ENCODE assay signal across 8 mouse cellular contexts in the genomic region with DNA sequence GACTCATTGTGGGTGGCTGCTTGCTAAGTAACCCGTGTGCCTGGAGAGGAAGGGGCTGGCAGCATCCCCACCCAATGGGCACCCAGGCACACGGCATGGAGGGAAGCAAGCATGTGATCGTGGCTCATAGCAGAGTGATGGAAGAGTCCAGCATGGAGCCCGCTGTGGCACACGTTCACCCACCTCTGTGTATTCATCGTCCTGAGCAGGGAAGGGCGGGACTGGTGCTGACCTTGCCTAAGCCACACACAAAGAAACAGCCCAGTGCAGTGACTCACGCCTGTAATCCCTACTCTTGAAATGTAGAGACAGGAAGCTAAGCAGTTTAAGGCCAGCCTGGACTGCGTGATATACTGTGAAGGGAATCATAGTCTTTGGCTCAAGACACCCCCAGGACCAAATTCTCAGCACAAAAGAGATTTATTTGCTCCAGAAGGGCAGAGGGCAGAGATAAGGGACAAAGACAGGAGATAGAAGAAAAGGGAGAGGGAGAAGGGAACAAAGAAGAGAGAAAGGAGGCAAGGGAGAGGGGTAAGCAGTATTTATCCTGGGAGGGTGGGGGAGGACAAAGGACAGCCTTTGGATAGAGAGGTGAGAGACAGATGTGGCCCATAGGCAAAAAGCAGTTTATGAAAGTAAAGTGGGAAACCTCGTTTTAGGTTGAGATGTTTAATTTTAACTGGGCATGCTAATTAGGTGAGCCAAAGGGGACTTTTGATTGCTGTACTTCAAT.
DNase-seq lines count a peak whose midpoint lies in the region; ATAC-seq and TF ChIP-seq lines count a peak whose summit lies in the region.
"Had no signal": no experiment of that assay in that cellular context is flagged by ENCODE, and none has a peak within 500 bp of the region (broad histone marks: within the 10 kb centered on the region; RNA-seq: fewer than 3 reads in every experiment).

No protein-coding gene starts in this region.

- H3K4me3 ChIP-seq in neural tube, embryonic 11.5 days (ENCODE audit: low read depth, low read length): no peak overlapping the region
- no peak overlapping the region for H3K4me3 ChIP-seq in intestine, embryonic 14.5 days (ENCODE audit: low read depth, low read length)
- H3K4me3 ChIP-seq in myocyte: peak overlapping the region; percentile 1
- no peak overlapping the region for H3K4me3 ChIP-seq in thymus, adult 2 months (ENCODE audit: control insufficient read depth, insufficient read depth, low read length)
- H3K4me3 ChIP-seq: embryonic facial prominence, embryonic 15.5 days had no signal

- 38% methylated on average over 10 of the region's 10 CpGs for WGBS in neural tube, embryonic 11.5 days
- 35% methylated on average over 10 of the region's 10 CpGs for WGBS in intestine, embryonic 14.5 days
- WGBS in thymus, adult 2 months: 26% methylated on average over 10 of the region's 10 CpGs

- peak; percentile 61 for TF ChIP-seq POLR2A in myocyte (IDR thresholded peaks at IDR 0.05; ENCODE audit: insufficient read length, low read depth)
- TF ChIP-seq POLR2A in thymus, adult 2 months (IDR thresholded peaks at IDR 0.05; ENCODE audit: control insufficient read depth, extremely low read depth, insufficient read depth, low read length, poor library complexity): no peak

- H3K27me3 ChIP-seq in neural tube, embryonic 11.5 days (ENCODE audit: control insufficient read depth, insufficient read depth, low read length): no peaks in the 10 kb centered on the region
- no peaks in the 10 kb centered on the region for H3K27me3 ChIP-seq in intestine, embryonic 14.5 days (replicated peaks; ENCODE audit: control insufficient read depth, insufficient read depth, low read length)
- H3K27me3 ChIP-seq in myocyte (ENCODE audit: control insufficient read depth, insufficient read depth, insufficient read length): no peaks in the 10 kb centered on the region
- H3K27me3 ChIP-seq in thymus, adult 2 months (ENCODE audit: control insufficient read depth, insufficient read depth, low read length): no peaks in the 10 kb centered on the region
- H3K27me3 ChIP-seq: embryonic facial prominence, embryonic 15.5 days had no signal

- H3K36me3 ChIP-seq in neural tube, embryonic 11.5 days (ENCODE audit: control insufficient read depth, insufficient read depth, low read length): no peaks in the 10 kb centered on the region
- H3K36me3 ChIP-seq in intestine, embryonic 14.5 days (ENCODE audit: control insufficient read depth, insufficient read depth, low read length): no peaks in the 10 kb centered on the region
- peaks cover 4% of the 10 kb centered on the region for H3K36me3 ChIP-seq in myocyte (ENCODE audit: control insufficient read depth, insufficient read depth)
- H3K36me3 ChIP-seq in thymus, adult 2 months (ENCODE audit: control insufficient read depth, insufficient read depth, low read length): no peaks in the 10 kb centered on the region
- H3K36me3 ChIP-seq: embryonic facial prominence, embryonic 15.5 days had no signal

- peak overlapping the region; percentile 5; the same call in 1 of the 2 replicates for H3K9ac ChIP-seq in neural tube, embryonic 11.5 days (ENCODE audit: low read length)
- H3K9ac ChIP-seq in intestine, embryonic 14.5 days (ENCODE audit: low read length): no peak overlapping the region
- H3K9ac ChIP-seq: embryonic facial prominence, embryonic 15.5 days had no signal

- H3K4me2 ChIP-seq in neural tube, embryonic 11.5 days (ENCODE audit: low read depth): no peak overlapping the region
- no peak overlapping the region for H3K4me2 ChIP-seq in intestine, embryonic 14.5 days (ENCODE audit: low read length)
- H3K4me2 ChIP-seq in myocyte (ENCODE audit: low read depth): peak overlapping the region; percentile 89
- H3K4me2 ChIP-seq: embryonic facial prominence, embryonic 15.5 days had no signal

- H3K79me2 ChIP-seq in myocyte (ENCODE audit: control insufficient read depth, insufficient read depth): peaks cover 51% of the 10 kb centered on the region

- no peak overlapping the region for H3ac ChIP-seq in myocyte (ENCODE audit: control insufficient read depth, insufficient read length)

- no peak for TF ChIP-seq CTCF in thymus, adult 2 months (IDR thresholded peaks at IDR 0.05; ENCODE audit: borderline replicate concordance, control insufficient read depth, extremely low read depth, insufficient read depth, low read length, poor library complexity)

- H3K27ac ChIP-seq in neural tube, embryonic 11.5 days (ENCODE audit: low read depth, low read length): 0 out of 2 replicates have a peak overlapping the region, but pooled peaks have one; percentile 7
- 0 out of 2 replicates have a peak overlapping the region, but pooled peaks have one; percentile 40 for H3K27ac ChIP-seq in intestine, embryonic 14.5 days (ENCODE audit: low read depth)
- H3K27ac ChIP-seq in thymus, adult 2 months (ENCODE audit: control insufficient read depth, insufficient read depth, low read length): no peak overlapping the region
- H3K27ac ChIP-seq: embryonic facial prominence, embryonic 15.5 days had no signal

- peak; percentile 31; the same call in 1 of the 2 replicates for ATAC-seq in neural tube, embryonic 11.5 days (ENCODE audit: insufficient read depth, low FRiP score, low TSS enrichment)
- ATAC-seq in intestine, embryonic 14.5 days (replicated peaks; ENCODE audit: low FRiP score, low TSS enrichment, low read depth): peak; percentile 88
- ATAC-seq in inflammation-experienced regulatory T-cells, adult 6 months: no peak

- H3K4me1 ChIP-seq in neural tube, embryonic 11.5 days (ENCODE audit: control insufficient read depth, insufficient read depth, low read length): no peaks in the 10 kb centered on the region
- peaks cover 7% of the 10 kb centered on the region for H3K4me1 ChIP-seq in intestine, embryonic 14.5 days (replicated peaks; ENCODE audit: control insufficient read depth, insufficient read depth, low read length)
- H3K4me1 ChIP-seq in thymus, adult 2 months (replicated peaks; ENCODE audit: control insufficient read depth, insufficient read depth, low read length): peaks cover 9% of the 10 kb centered on the region

- DNase-seq in neural tube, embryonic 11.5 days (ENCODE audit: low spot score): no peak
- no peak for DNase-seq in neural tube, embryonic 10.5 days (ENCODE audit: extremely low spot score, low spot score)
- DNase-seq in adrenal gland, postnatal 36 days: peak; percentile 74 to 83
- no peak for DNase-seq in intestine, embryonic 14.5 days (ENCODE audit: low spot score)
- no peak for DNase-seq in thymus, adult 2 months

- H3K9me3 ChIP-seq in neural tube, embryonic 11.5 days (ENCODE audit: control insufficient read depth, low read length): no peaks in the 10 kb centered on the region
- no peaks in the 10 kb centered on the region for H3K9me3 ChIP-seq in intestine, embryonic 14.5 days (ENCODE audit: control insufficient read depth, low read length)
- H3K9me3 ChIP-seq: embryonic facial prominence, embryonic 15.5 days had no signal

TF ChIP-seq in myocyte, 11 proteins besides CTCF, POLR2A, EP300 and RAD21:
- TF ChIP-seq MYOG (IDR thresholded peaks at IDR 0.05; ENCODE audit: control insufficient read depth in 1 of 3, insufficient read depth in 1 of 3, insufficient read length in 2 of 3, low read depth in 2 of 3): peak in 1 of 3 experiments; percentile 35
- peak in 2 of 3 experiments; percentile 3 to 19 for TF ChIP-seq MYOD1 (IDR thresholded peaks at IDR 0.05; ENCODE audit: control insufficient read depth in 1 of 3, insufficient read length in 2 of 3, low read depth in 2 of 3)
- TF ChIP-seq REST (IDR thresholded peaks at IDR 0.05; ENCODE audit: insufficient read depth, insufficient read length): no peak
- no peak for TF ChIP-seq MAX (IDR thresholded peaks at IDR 0.05; ENCODE audit: low read depth)
- TF ChIP-seq SRF (IDR thresholded peaks at IDR 0.05; ENCODE audit: control insufficient read depth, insufficient read length, low read depth): no peak
- peak; percentile 1; the same call in 1 of the 2 replicates for TF ChIP-seq CEBPB (IDR thresholded peaks at IDR 0.05; ENCODE audit: insufficient read depth, poor library complexity, severe bottlenecking)
- TF ChIP-seq E2F4 (IDR thresholded peaks at IDR 0.05; ENCODE audit: insufficient read depth): no peak
- no peak for TF ChIP-seq TCF3 (IDR thresholded peaks at IDR 0.05; ENCODE audit: insufficient read length, low read depth)

Comparison
In these comparisons a context has a peak if more than half of its experiments do, and no peak if none do; other contexts are left out.
1. DNase-seq: peak in adrenal gland, postnatal 36 days (2 of 2); none in neural tube, embryonic 11.5 days (single experiment), neural tube, embryonic 10.5 days (single experiment), intestine, embryonic 14.5 days (single experiment) and thymus, adult 2 months (single experiment).